In the genomic region with DNA sequence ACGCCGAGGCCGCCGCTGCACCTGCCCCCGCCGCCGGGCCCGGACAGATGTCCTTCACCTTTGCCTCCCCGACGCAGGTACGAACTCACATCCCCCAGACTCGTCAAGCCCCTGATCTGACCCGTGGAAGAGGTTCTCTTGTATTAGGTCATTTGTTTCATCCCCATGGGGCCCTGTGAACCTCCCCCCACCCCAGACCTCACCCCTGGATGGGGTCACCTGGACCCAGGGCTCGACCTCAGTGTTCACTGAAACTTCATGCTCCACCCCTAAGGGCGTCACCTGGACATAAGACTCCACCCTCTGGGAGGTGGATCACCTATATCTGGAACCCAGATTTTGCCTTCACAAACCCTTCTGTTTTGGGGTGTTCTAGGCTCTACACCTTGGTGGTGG, we compare ENCODE assay signal across 8 mouse cellular contexts. TPM values are rescaled to one million over a fixed set of nuclear protein-coding genes. Genes with fewer than 3 reads are reported as not detected.
A peak's percentile ranks its signal among the peaks of the same experiment; 100 is the strongest.
DNase-seq lines count a peak whose midpoint lies in the region; ATAC-seq lines count a peak whose summit lies in the region.

No protein-coding gene starts in this region.

- peak; percentile 2 for ATAC-seq in hindbrain, embryonic 13.5 days (ENCODE audit: low FRiP score)
- ATAC-seq in liver, embryonic 13.5 days (ENCODE audit: low read depth): peak; percentile 24

- no peaks in the 10 kb centered on the region for H3K9me3 ChIP-seq in hindbrain, embryonic 13.5 days
- no peaks in the 10 kb centered on the region for H3K9me3 ChIP-seq in liver, embryonic 13.5 days (replicated peaks)

- WGBS in hindbrain, embryonic 13.5 days: 0% methylated on average over 15 of the region's 15 CpGs
- WGBS in liver, embryonic 13.5 days (ENCODE audit: insufficient replicate concordance): 0% methylated on average over 15 of the region's 15 CpGs

- peak; percentile 68 for DNase-seq in adrenal gland, postnatal 10 days
- no peak for DNase-seq in adrenal gland, adult 2 months
- peak; percentile 56 for DNase-seq in MN1 (ENCODE audit: low spot score)
- peak; percentile 59 for DNase-seq in liver, embryonic 13.5 days
- no peak for DNase-seq in frontal cortex, postnatal 14 days (ENCODE audit: low spot score in 2 of 2)
- no peak for DNase-seq in embryo, embryonic 11 days
- no peak for DNase-seq in right cerebral cortex, postnatal 14 days

- peaks cover 78% of the 10 kb centered on the region for H3K4me1 ChIP-seq in hindbrain, embryonic 13.5 days (replicated peaks)
- peaks cover 93% of the 10 kb centered on the region for H3K4me1 ChIP-seq in liver, embryonic 13.5 days (replicated peaks)

- peak overlapping the region; percentile 83 for H3K4me2 ChIP-seq in hindbrain, embryonic 13.5 days
- H3K4me2 ChIP-seq in liver, embryonic 13.5 days: peak overlapping the region; percentile 96

- peak overlapping the region; percentile 81 for H3K4me3 ChIP-seq in hindbrain, embryonic 13.5 days
- peak overlapping the region; percentile 82 for H3K4me3 ChIP-seq in liver, embryonic 13.5 days (replicated peaks)

- no peaks in the 10 kb centered on the region for H3K27me3 ChIP-seq in hindbrain, embryonic 13.5 days
- peaks cover 25% of the 10 kb centered on the region for H3K27me3 ChIP-seq in liver, embryonic 13.5 days

- H3K36me3 ChIP-seq in hindbrain, embryonic 13.5 days: peaks cover 33% of the 10 kb centered on the region
- H3K36me3 ChIP-seq in liver, embryonic 13.5 days: peaks cover 36% of the 10 kb centered on the region

- peak overlapping the region; percentile 97 for H3K9ac ChIP-seq in hindbrain, embryonic 13.5 days
- H3K9ac ChIP-seq in liver, embryonic 13.5 days: peak overlapping the region; percentile 93

- H3K27ac ChIP-seq in hindbrain, embryonic 13.5 days: peak overlapping the region; percentile 91
- peak overlapping the region; percentile 95 for H3K27ac ChIP-seq in liver, embryonic 13.5 days

RNA-seq across cellular contexts. Expression of a gene that starts 1.9 kb away (rescaled TPM):
- total RNA-seq in adrenal gland, postnatal 10 days (2021): 10 to 100 TPM; 41.6 to 65.6 TPM
- 100 to 1,000 TPM in 1 of 2 experiments, 10 to 100 TPM in 1; 74.5 to 118 TPM for total RNA-seq in adrenal gland, adult 2 months (2021)
- polyA plus RNA-seq in adrenal gland, adult 2 months (2012; rRNA removed): 84.3 and 84.6 TPM in 2 replicates
- polyA plus RNA-seq in hindbrain, embryonic 13.5 days (2015; fragmentation: Nextera tagmentation; extraction: Ambion mirVana): 57.4 and 59.2 TPM in 2 replicates
- 0.54 and 0.69 TPM in 2 replicates for polyA plus RNA-seq in liver, embryonic 13.5 days (2015; fragmentation: Nextera tagmentation; extraction: Ambion mirVana)

RNA-seq across cellular contexts. Expression of a gene that starts 4.1 kb away (rescaled TPM):
- 100 to 1,000 TPM; 982 to 996 TPM for total RNA-seq in adrenal gland, postnatal 10 days (2021)
- 100 to 1,000 TPM; 654 to 778 TPM for total RNA-seq in adrenal gland, adult 2 months (2021)
- 5,895 and 6,727 TPM in 2 replicates for polyA plus RNA-seq in adrenal gland, adult 2 months (2012; rRNA removed)
- 434 and 449 TPM in 2 replicates for polyA plus RNA-seq in hindbrain, embryonic 13.5 days (2015; fragmentation: Nextera tagmentation; extraction: Ambion mirVana)
- 358 and 362 TPM in 2 replicates for polyA plus RNA-seq in liver, embryonic 13.5 days (2015; fragmentation: Nextera tagmentation; extraction: Ambion mirVana)

RNA-seq across cellular contexts. Expression of a gene that starts 5.5 kb away (rescaled TPM):
- 100 to 1,000 TPM; 106 to 127 TPM for total RNA-seq in adrenal gland, postnatal 10 days (2021)
- total RNA-seq in adrenal gland, adult 2 months (2021): 100 to 1,000 TPM in 1 of 2 experiments, 10 to 100 TPM in 1; 75.8 to 115 TPM
- polyA plus RNA-seq in adrenal gland, adult 2 months (2012; rRNA removed): 233 and 269 TPM in 2 replicates
- 32.4 and 34.7 TPM in 2 replicates for polyA plus RNA-seq in hindbrain, embryonic 13.5 days (2015; fragmentation: Nextera tagmentation; extraction: Ambion mirVana)
- 3.0 and 3.3 TPM in 2 replicates for polyA plus RNA-seq in liver, embryonic 13.5 days (2015; fragmentation: Nextera tagmentation; extraction: Ambion mirVana)

RNA-seq across cellular contexts. Expression of a gene that starts 23.3 kb away (rescaled TPM):
- total RNA-seq in adrenal gland, postnatal 10 days (2021): 100 to 1,000 TPM; 102 to 168 TPM
- total RNA-seq in adrenal gland, adult 2 months (2021): 10 to 100 TPM; 30.6 to 77.0 TPM
- polyA plus RNA-seq in adrenal gland, adult 2 months (2012; rRNA removed): 108 and 152 TPM in 2 replicates
- 364 and 409 TPM in 2 replicates for polyA plus RNA-seq in hindbrain, embryonic 13.5 days (2015; fragmentation: Nextera tagmentation; extraction: Ambion mirVana)
- 19.5 and 21.9 TPM in 2 replicates for polyA plus RNA-seq in liver, embryonic 13.5 days (2015; fragmentation: Nextera tagmentation; extraction: Ambion mirVana)

RNA-seq across cellular contexts. Expression of a gene that starts 26.9 kb away (rescaled TPM):
- 100 to 1,000 TPM; 133 to 151 TPM for total RNA-seq in adrenal gland, postnatal 10 days (2021)
- total RNA-seq in adrenal gland, adult 2 months (2021): 100 to 1,000 TPM; 153 to 156 TPM
- polyA plus RNA-seq in adrenal gland, adult 2 months (2012; rRNA removed): 151 and 159 TPM in 2 replicates
- polyA plus RNA-seq in hindbrain, embryonic 13.5 days (2015; fragmentation: Nextera tagmentation; extraction: Ambion mirVana): 16.3 and 18.2 TPM in 2 replicates
- 16.2 and 18.3 TPM in 2 replicates for polyA plus RNA-seq in liver, embryonic 13.5 days (2015; fragmentation: Nextera tagmentation; extraction: Ambion mirVana)

Comparison
In these comparisons a context has a peak if more than half of its experiments do, and no peak if none do; other contexts are left out.
1. DNase-seq: peak in adrenal gland, postnatal 10 days (single experiment), MN1 (single experiment) and liver, embryonic 13.5 days (single experiment); none in adrenal gland, adult 2 months (single experiment), frontal cortex, postnatal 14 days (0 of 2), embryo, embryonic 11 days (single experiment) and right cerebral cortex, postnatal 14 days (single experiment).
2. RNA of a gene that starts 1.9 kb away (polyA plus RNA-seq): 84.3 to 84.6 TPM in adrenal gland, adult 2 months and 57.4 to 59.2 TPM in hindbrain, embryonic 13.5 days; 0.54 to 0.69 TPM in liver, embryonic 13.5 days; every median in the first group is over 10 times any median in the second.
3. RNA of a gene that starts 4.1 kb away (polyA plus RNA-seq): 5,895 to 6,727 TPM in adrenal gland, adult 2 months; 434 to 449 TPM in hindbrain, embryonic 13.5 days and 358 to 362 TPM in liver, embryonic 13.5 days; every median in the first group is over 10 times any median in the second.